Mouse (Mus musculus) limb, embryonic 13.5 days (tissue): ENCODE results near the gene Rnf149. TPM values are rescaled to one million over a fixed set of nuclear protein-coding genes. Genes with fewer than 3 reads are reported as not detected.
A peak's percentile ranks its signal among the peaks of the same experiment; 100 is the strongest.

Experiments
- ATAC-seq: fragments of 200-750 bp; cut with Nextera tagmentation; 2 replicates; pipeline ENCODE4 v1.8.0; 2017; ENCODE audit warnings: low read depth, moderate number of reproducible peaks, moderate TSS enrichment; ENCODE audit not compliant: low FRiP score
- H3K27ac ChIP-seq: fragments of 300-500 bp; sonication (generic); 2 replicates; pipeline ENCODE4 v1.5.1; 2015; ENCODE audit warnings: inconsistent platforms, mild to moderate bottlenecking, moderate library complexity
- H3K27me3 ChIP-seq: fragments of 300-500 bp; sonication (generic); 2 replicates; pipeline ENCODE4 v1.6.1; 2015; ENCODE audit warnings: mild to moderate bottlenecking, inconsistent platforms
- H3K36me3 ChIP-seq: fragments of 300-500 bp; sonication (generic); 2 replicates; pipeline ENCODE4 v1.6.1; 2015; ENCODE audit warnings: inconsistent platforms, mild to moderate bottlenecking, moderate library complexity
- H3K4me1 ChIP-seq: fragments of 300-500 bp; sonication (generic); 2 replicates; pipeline ENCODE4 v1.6.1; 2015; ENCODE audit warnings: inconsistent platforms
- H3K4me2 ChIP-seq: fragments of 300-500 bp; sonication (generic); replicated peaks from 2 replicates; pipeline ENCODE4 v1.6.1; 2015; ENCODE audit warnings: inconsistent platforms, mild to moderate bottlenecking, moderate library complexity
- H3K4me3 ChIP-seq: fragments of 300-500 bp; sonication (generic); 2 replicates; pipeline ENCODE4 v1.5.1; 2015; ENCODE audit warnings: moderate library complexity, mild to moderate bottlenecking, inconsistent platforms
- H3K9ac ChIP-seq: fragments of 300-500 bp; sonication (generic); 2 replicates; pipeline ENCODE4 v1.6.1; 2015; ENCODE audit warnings: mild to moderate bottlenecking, inconsistent platforms
- H3K9me3 ChIP-seq: fragments of 300-500 bp; sonication (generic); 2 replicates; pipeline ENCODE4 v1.6.1; 2016; ENCODE audit warnings: inconsistent platforms
- WGBS: fragments of 180-500 bp; shearing (Covaris S2); methylation state at CpG from one replicate; pipeline ENCODE4 v1.1.7; 2015; 5-methylcytosine and 5-hydroxymethylcytosine counted together
- polyA plus RNA-seq: library from polyadenylated mRNA; unstranded; fragments of >200 nt; fragmentation: Nextera tagmentation; extraction: Ambion mirVana; gene quantifications from 2 replicates; pipeline ENCODE4 v1.2.1, GENCODE M21; 2015

Gene Rnf149
- 27.4 and 27.9 TPM in 2 replicates for polyA plus RNA-seq

GRCm38 (mm10) chr1:39577253-39577705 is at the start of gene Rnf149:
Gene Rnf149, minus strand, starts transcription at chr1:39577405.
- peaks cover 34% of the 10 kb centered on the region for H3K4me1 ChIP-seq
- H3K9ac ChIP-seq, result peak within 1 kb of the TSS; percentile 97
- H3K36me3 ChIP-seq, result no peaks in the 10 kb centered on the region
- peak within 1 kb of the TSS; percentile 99 for H3K27ac ChIP-seq
- H3K27me3 ChIP-seq, result no peaks in the 10 kb centered on the region
- WGBS, result under 1% methylated on average over 49 of the region's 49 CpGs
- peak; percentile 97 for ATAC-seq
- no peaks in the 10 kb centered on the region for H3K9me3 ChIP-seq
- peak within 1 kb of the TSS; percentile 89 for H3K4me3 ChIP-seq
- peak within 1 kb of the TSS; percentile 81 for H3K4me2 ChIP-seq

GRCm38 (mm10) chr1:39625491-39625890 is 48.3 kb upstream of the Rnf149 start:
- Histone ChIP-seq H3K4me3 (no peak overlapping the region), H3K4me1 (no peaks in the 10 kb centered on the region), H3K9ac (no peak overlapping the region), H3K9me3 (peaks cover 3% of the 10 kb centered on the region), H3K36me3 (no peaks in the 10 kb centered on the region), H3K27me3 (no peaks in the 10 kb centered on the region), H3K27ac (no peak overlapping the region), H3K4me2 (no peak overlapping the region)
- no peak for ATAC-seq
- WGBS, result 53% methylated on average over 3 of the region's 3 CpGs

GRCm38 (mm10) chr1:39623729-39624128 is 46.5 kb upstream of the Rnf149 start:
- Histone ChIP-seq H3K36me3 (no peaks in the 10 kb centered on the region), H3K27me3 (no peaks in the 10 kb centered on the region), H3K9me3 (peaks cover 5% of the 10 kb centered on the region), H3K9ac (no peak overlapping the region), H3K4me2 (no peak overlapping the region), H3K27ac (no peak overlapping the region), H3K4me1 (peaks cover 2% of the 10 kb centered on the region; the same call in 1 of the 2 replicates), H3K4me3 (no peak overlapping the region)
- WGBS, result 59% methylated on average over 1 of the region's 1 CpGs
- no peak for ATAC-seq

- no peak for ATAC-seq
- WGBS, result 94% methylated on average over 5 of the region's 5 CpGs
- H3K4me2 ChIP-seq, result no peak overlapping the region
- H3K4me1 ChIP-seq, result peaks cover 8% of the 10 kb centered on the region; the same call in 1 of the 2 replicates
- H3K9ac ChIP-seq, result no peak overlapping the region
- H3K27ac ChIP-seq, result no peak overlapping the region
- H3K4me3 ChIP-seq, result no peak overlapping the region
- H3K27me3 ChIP-seq, result no peaks in the 10 kb centered on the region
- peaks cover 5% of the 10 kb centered on the region for H3K9me3 ChIP-seq
- H3K36me3 ChIP-seq, result no peaks in the 10 kb centered on the region
Observed at GRCm38 (mm10) chr1:39623106-39623505, 45.9 kb upstream of the Rnf149 start.

DNA sequence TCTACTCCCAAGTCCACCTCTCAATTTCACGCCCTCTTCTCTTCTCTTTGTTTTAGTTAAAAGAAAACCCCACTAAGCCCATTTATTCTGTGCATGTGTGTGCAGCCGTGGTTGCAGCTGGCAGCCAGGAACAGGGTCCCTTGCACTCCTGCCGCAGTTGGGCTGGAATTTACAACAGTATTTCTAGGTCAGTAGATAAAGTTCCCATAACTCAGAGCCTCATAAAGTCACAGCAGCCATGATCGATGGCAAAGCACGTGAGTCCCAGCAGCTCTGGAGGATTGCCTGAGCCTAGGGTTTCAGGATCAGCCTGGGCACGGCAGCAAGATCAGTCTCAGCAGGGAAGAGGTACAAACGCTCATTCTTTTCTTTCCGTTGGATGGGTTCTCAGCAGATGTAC is 41.3 kb upstream of the Rnf149 start:
- WGBS, result 17% methylated on average over 8 of the region's 8 CpGs

DNA sequence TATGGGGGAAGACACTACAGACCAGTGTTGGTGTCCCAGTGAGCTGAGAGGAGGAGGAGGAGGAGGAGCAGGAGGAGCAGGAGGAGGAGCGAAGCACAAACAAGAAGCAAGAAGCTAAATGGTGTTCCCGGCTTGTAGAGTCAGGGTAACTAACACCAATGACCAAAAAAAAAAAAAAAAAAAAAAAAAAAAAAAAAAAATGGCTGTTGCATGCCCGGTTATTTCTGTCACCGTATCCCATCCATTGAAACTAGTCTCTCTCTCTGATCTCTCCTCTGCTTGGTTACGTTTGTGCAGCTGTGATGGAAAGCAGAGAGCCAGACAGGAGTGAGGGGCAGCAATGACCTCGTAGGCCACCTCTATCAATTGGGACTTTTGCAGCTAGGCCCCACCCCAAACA is 38.3 kb upstream of the Rnf149 start:
- 69% methylated on average over 6 of the region's 6 CpGs for WGBS
- Histone ChIP-seq H3K27me3 (no peaks in the 10 kb centered on the region), H3K4me3 (no peak overlapping the region), H3K9ac (no peak overlapping the region), H3K27ac (no peak overlapping the region), H3K4me2 (no peak overlapping the region), H3K9me3 (peaks cover 3% of the 10 kb centered on the region), H3K36me3 (no peaks in the 10 kb centered on the region), H3K4me1 (peaks cover 28% of the 10 kb centered on the region)
- no peak for ATAC-seq

More for the DNA sequence above, 41.3 kb upstream of the Rnf149 start:
- Histone ChIP-seq H3K9ac (no peak overlapping the region), H3K27ac (peak overlapping the region; percentile 40; the same call in 1 of the 2 replicates), H3K4me3 (no peak overlapping the region), H3K4me2 (peak overlapping the region; percentile 31; the same call in 1 of the 2 replicates), H3K36me3 (no peaks in the 10 kb centered on the region), H3K9me3 (peaks cover 5% of the 10 kb centered on the region), H3K4me1 (peaks cover 25% of the 10 kb centered on the region), H3K27me3 (no peaks in the 10 kb centered on the region)
- ATAC-seq, result peak; percentile 26; the same call in 1 of the 2 replicates

DNA sequence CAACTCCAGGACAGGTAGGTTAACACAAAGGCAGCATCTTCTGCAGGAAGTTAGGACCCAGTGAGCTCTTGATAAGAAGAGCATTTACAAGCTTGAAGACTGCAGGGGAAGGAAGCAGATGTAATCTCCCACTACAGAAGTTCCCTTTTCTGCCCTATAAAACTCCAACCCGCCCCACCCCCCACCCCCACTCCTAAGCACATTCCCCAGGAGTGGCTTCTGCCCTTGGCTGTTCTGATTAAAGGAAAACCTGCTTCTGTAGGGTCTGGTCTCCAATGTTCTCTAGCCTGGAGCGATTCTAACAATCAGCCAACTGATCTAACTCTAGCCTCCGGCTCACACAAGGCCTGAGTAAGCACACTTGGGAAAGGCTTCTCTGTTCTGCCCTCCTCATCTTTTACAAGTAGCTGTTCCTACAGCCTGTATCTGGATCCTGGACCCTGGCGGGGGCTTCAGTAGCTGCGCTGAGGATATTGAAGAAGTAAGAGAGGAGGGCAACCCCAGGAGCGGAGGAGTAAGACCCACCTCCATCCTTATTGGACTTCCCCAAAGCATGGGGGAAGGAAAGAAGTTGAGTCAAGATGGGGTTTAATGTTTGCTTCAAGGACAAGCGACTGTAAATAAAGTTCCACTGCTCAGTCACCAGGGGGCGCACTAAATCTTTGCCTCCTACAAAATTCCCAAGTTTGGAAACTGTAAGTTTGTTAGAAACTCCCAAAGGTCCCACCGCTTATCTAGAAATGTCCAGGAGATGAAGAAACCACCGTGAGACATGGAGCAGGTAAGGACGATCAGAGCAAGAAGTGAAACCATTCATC is 37.5 kb upstream of the Rnf149 start:
- H3K9me3 ChIP-seq, result no peaks in the 10 kb centered on the region
- peak overlapping the region; percentile 28 for H3K4me2 ChIP-seq
- H3K36me3 ChIP-seq, result no peaks in the 10 kb centered on the region
- ATAC-seq, result peak; percentile 29; the same call in 1 of the 2 replicates
- H3K4me1 ChIP-seq, result peaks cover 28% of the 10 kb centered on the region
- peak overlapping the region; percentile 16; the same call in 1 of the 2 replicates for H3K27ac ChIP-seq
- H3K27me3 ChIP-seq, result no peaks in the 10 kb centered on the region
- 15% methylated on average over 11 of the region's 11 CpGs for WGBS
- H3K4me3 ChIP-seq, result no peak overlapping the region
- no peak overlapping the region; the same call in 1 of the 2 replicates for H3K9ac ChIP-seq

GRCm38 (mm10) chr1:39613061-39613460 is 35.9 kb upstream of the Rnf149 start:
- Histone ChIP-seq H3K27ac (no peak overlapping the region), H3K4me3 (no peak overlapping the region), H3K36me3 (no peaks in the 10 kb centered on the region), H3K9ac (no peak overlapping the region), H3K4me1 (peaks cover 20% of the 10 kb centered on the region), H3K4me2 (no peak overlapping the region), H3K27me3 (no peaks in the 10 kb centered on the region), H3K9me3 (no peaks in the 10 kb centered on the region)
- ATAC-seq, result no peak
- 73% methylated on average over 3 of the region's 3 CpGs for WGBS

- H3K36me3 ChIP-seq, result no peaks in the 10 kb centered on the region
- H3K9me3 ChIP-seq, result no peaks in the 10 kb centered on the region
- no peaks in the 10 kb centered on the region for H3K27me3 ChIP-seq
- no peak overlapping the region for H3K27ac ChIP-seq
- H3K9ac ChIP-seq, result no peak overlapping the region
- peaks cover 17% of the 10 kb centered on the region for H3K4me1 ChIP-seq
- WGBS, result 68% methylated on average over 5 of the region's 5 CpGs
- ATAC-seq, result no peak
- H3K4me2 ChIP-seq, result no peak overlapping the region
- H3K4me3 ChIP-seq, result no peak overlapping the region
Observed at GRCm38 (mm10) chr1:39612491-39612890, 35.3 kb upstream of the Rnf149 start.

GRCm38 (mm10) chr1:39608534-39608933 is 31.3 kb upstream of the Rnf149 start:
- H3K4me1 ChIP-seq, result peaks cover 6% of the 10 kb centered on the region; the same call in 1 of the 2 replicates

DNA sequence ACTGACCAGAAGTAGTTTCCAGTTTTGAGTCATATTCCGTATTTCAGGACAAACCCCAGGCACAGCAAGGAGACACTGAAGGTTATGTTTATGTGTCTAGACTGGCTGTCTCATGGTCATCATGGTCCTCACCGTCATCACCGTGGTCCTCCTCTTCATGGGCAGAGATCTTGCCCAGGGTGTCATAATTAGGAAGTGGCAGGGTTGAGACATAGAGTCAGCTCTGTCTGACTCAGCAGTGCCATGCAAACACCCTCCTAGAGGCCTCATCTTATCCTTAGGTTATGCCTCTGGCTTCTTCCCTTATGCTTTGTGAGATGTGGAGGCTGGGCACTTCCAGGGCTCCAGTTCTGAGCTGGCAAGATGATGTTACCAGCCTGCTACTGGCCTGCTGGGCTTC is 25.3 kb upstream of the Rnf149 start:
- no peak for ATAC-seq
- Histone ChIP-seq H3K4me3 (no peak overlapping the region), H3K27ac (no peak overlapping the region), H3K27me3 (no peaks in the 10 kb centered on the region), H3K9me3 (peaks cover 4% of the 10 kb centered on the region), H3K36me3 (no peaks in the 10 kb centered on the region), H3K4me2 (no peak overlapping the region), H3K9ac (no peak overlapping the region), H3K4me1 (peaks cover 13% of the 10 kb centered on the region)
- 92% methylated on average over 3 of the region's 3 CpGs for WGBS

More at GRCm38 (mm10) chr1:39608534-39608933, 31.3 kb upstream of the Rnf149 start:
- ATAC-seq, result no peak
- Histone ChIP-seq H3K4me2 (no peak overlapping the region), H3K27me3 (no peaks in the 10 kb centered on the region), H3K27ac (no peak overlapping the region), H3K4me3 (no peak overlapping the region), H3K9me3 (no peaks in the 10 kb centered on the region), H3K36me3 (no peaks in the 10 kb centered on the region), H3K9ac (no peak overlapping the region)
- WGBS, result 36% methylated on average over 8 of the region's 8 CpGs

- Histone ChIP-seq H3K4me3 (no peak overlapping the region), H3K27me3 (no peaks in the 10 kb centered on the region), H3K27ac (no peak overlapping the region), H3K9ac (no peak overlapping the region), H3K4me1 (peaks cover 13% of the 10 kb centered on the region), H3K4me2 (no peak overlapping the region), H3K9me3 (peaks cover 4% of the 10 kb centered on the region), H3K36me3 (no peaks in the 10 kb centered on the region)
- no peak for ATAC-seq
- WGBS, result 87% methylated on average over 11 of the region's 11 CpGs
Observed at GRCm38 (mm10) chr1:39598726-39599125, 21.5 kb upstream of the Rnf149 start.
